In the genomic region with DNA sequence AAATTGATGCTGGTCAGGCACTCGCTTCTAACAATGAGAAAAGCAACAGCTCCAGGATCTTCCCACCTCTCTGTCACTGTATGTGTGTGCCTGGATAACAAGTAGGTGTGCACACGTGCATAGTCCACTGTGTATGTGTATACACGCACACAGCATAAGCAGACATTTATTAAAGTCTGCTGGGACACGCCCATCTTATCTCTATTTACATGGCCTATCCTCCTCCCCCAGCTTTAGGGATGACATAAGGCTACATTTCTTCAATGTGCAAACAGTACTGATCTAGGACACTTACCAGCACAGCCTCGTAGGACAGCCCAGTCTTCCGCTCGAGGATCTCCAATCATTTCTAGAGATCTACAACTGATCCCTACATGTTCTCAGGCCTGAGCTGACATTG, we compare ENCODE assay signal across 26 mouse cellular contexts. TPM values are rescaled to one million over a fixed set of nuclear protein-coding genes. Genes with fewer than 3 reads are reported as not detected.
A peak's percentile ranks its signal among the peaks of the same experiment; 100 is the strongest.
DNase-seq lines count a peak whose midpoint lies in the region; ATAC-seq and TF ChIP-seq lines count a peak whose summit lies in the region.
"Had no signal": no experiment of that assay in that cellular context is flagged by ENCODE, and none has a peak within 500 bp of the region (broad histone marks: within the 10 kb centered on the region; RNA-seq: fewer than 3 reads in every experiment).

No protein-coding gene starts in this region.

- no peak for TF ChIP-seq EP300 in stomach, postnatal 0 days (optimal IDR thresholded peaks at IDR 0.05)

- 54% methylated on average over 7 of the region's 7 CpGs for WGBS in liver, embryonic 11.5 days
- 55% methylated on average over 7 of the region's 7 CpGs for WGBS in intestine, embryonic 16.5 days
- WGBS in liver, embryonic 16.5 days (ENCODE audit: insufficient replicate concordance), result 28% methylated on average over 7 of the region's 7 CpGs
- WGBS in stomach, postnatal 0 days, result 52% methylated on average over 7 of the region's 7 CpGs
- WGBS in kidney, embryonic 14.5 days, result 84% methylated on average over 7 of the region's 7 CpGs

- H3K9me3 ChIP-seq in liver, embryonic 11.5 days (ENCODE audit: control insufficient read depth, low read length), result no peaks in the 10 kb centered on the region
- H3K9me3 ChIP-seq in intestine, embryonic 16.5 days (ENCODE audit: control insufficient read depth, low read length), result no peaks in the 10 kb centered on the region
- H3K9me3 ChIP-seq in liver, embryonic 16.5 days (replicated peaks; ENCODE audit: control insufficient read depth, low read length), result no peaks in the 10 kb centered on the region
- H3K9me3 ChIP-seq in stomach, postnatal 0 days (ENCODE audit: control insufficient read depth, low read length), result no peaks in the 10 kb centered on the region
- no peaks in the 10 kb centered on the region for H3K9me3 ChIP-seq in kidney, embryonic 14.5 days (ENCODE audit: control insufficient read depth, low read length)
- H3K9me3 ChIP-seq: embryonic facial prominence, embryonic 10.5 days; hindbrain, embryonic 12.5 days; limb, embryonic 15.5 days; midbrain, embryonic 12.5 days; neural tube, embryonic 15.5 days; stomach, embryonic 15.5 days had no signal

- peaks cover 9% of the 10 kb centered on the region for H3K4me1 ChIP-seq in liver, embryonic 11.5 days (replicated peaks; ENCODE audit: control insufficient read depth, insufficient read depth, low read length)
- H3K4me1 ChIP-seq in intestine, embryonic 16.5 days (ENCODE audit: control insufficient read depth, insufficient read depth, low read length), result peaks cover 11% of the 10 kb centered on the region; the same call in 1 of the 2 replicates
- peaks cover 7% of the 10 kb centered on the region for H3K4me1 ChIP-seq in liver, embryonic 16.5 days (ENCODE audit: control insufficient read depth, low read depth, low read length)
- H3K4me1 ChIP-seq in stomach, postnatal 0 days (replicated peaks; ENCODE audit: control insufficient read depth, insufficient read depth), result no peaks in the 10 kb centered on the region
- H3K4me1 ChIP-seq in kidney, embryonic 14.5 days (ENCODE audit: control insufficient read depth, insufficient read depth, low read length), result peaks cover 12% of the 10 kb centered on the region; the same call in 1 of the 2 replicates
- H3K4me1 ChIP-seq: hindbrain, embryonic 12.5 days; midbrain, embryonic 12.5 days had no signal

- H3K27me3 ChIP-seq in liver, embryonic 11.5 days (replicated peaks; ENCODE audit: control insufficient read depth, insufficient read depth, low read length), result no peaks in the 10 kb centered on the region
- H3K27me3 ChIP-seq in intestine, embryonic 16.5 days (replicated peaks; ENCODE audit: control insufficient read depth, insufficient read depth, low read length), result no peaks in the 10 kb centered on the region
- H3K27me3 ChIP-seq in liver, embryonic 16.5 days (ENCODE audit: control insufficient read depth, insufficient read depth, low read depth, low read length), result no peaks in the 10 kb centered on the region
- H3K27me3 ChIP-seq in stomach, postnatal 0 days (ENCODE audit: control insufficient read depth, insufficient read depth, low read length), result no peaks in the 10 kb centered on the region
- H3K27me3 ChIP-seq in kidney, embryonic 14.5 days (ENCODE audit: control insufficient read depth, insufficient read depth, low read length), result no peaks in the 10 kb centered on the region
- H3K27me3 ChIP-seq: limb, embryonic 15.5 days; neural tube, embryonic 15.5 days; stomach, embryonic 15.5 days had no signal

- H3K4me2 ChIP-seq in liver, embryonic 11.5 days, result no peak overlapping the region
- no peak overlapping the region for H3K4me2 ChIP-seq in intestine, embryonic 16.5 days (ENCODE audit: low read depth, low read length)
- no peak overlapping the region for H3K4me2 ChIP-seq in liver, embryonic 16.5 days (ENCODE audit: low read depth, low read length)
- H3K4me2 ChIP-seq in stomach, postnatal 0 days (replicated peaks; ENCODE audit: low read depth), result no peak overlapping the region
- no peak overlapping the region for H3K4me2 ChIP-seq in kidney, embryonic 14.5 days (replicated peaks; ENCODE audit: low read depth, low read length)
- H3K4me2 ChIP-seq: hindbrain, embryonic 12.5 days; limb, embryonic 15.5 days; midbrain, embryonic 12.5 days; neural tube, embryonic 15.5 days; stomach, embryonic 15.5 days had no signal

- DNase-seq in liver, embryonic 11.5 days (ENCODE audit: low spot score), result no peak
- DNase-seq in liver, result no peak
- no peak for DNase-seq in stomach, postnatal 0 days (ENCODE audit: low spot score)
- no peak for DNase-seq in layer of hippocampus, postnatal 14 days (ENCODE audit: low spot score in 2 of 2)
- no peak for DNase-seq in urinary bladder, postnatal 36 days (ENCODE audit: low spot score in 2 of 2)
- DNase-seq: adrenal gland, postnatal 25 days; cerebellum, adult 11 months; cerebellum, adult 9-11 months; forebrain, postnatal 0 days; gastrocnemius, postnatal 14 days; heart, adult 2 months; layer of hippocampus, adult 9-11 months; right cerebral cortex, postnatal 25 days; thymus, adult 2 months had no signal

- no peak overlapping the region for H3K27ac ChIP-seq in liver, embryonic 11.5 days (ENCODE audit: low read depth, low read length)
- no peak overlapping the region for H3K27ac ChIP-seq in intestine, embryonic 16.5 days (ENCODE audit: low read length)
- no peak overlapping the region for H3K27ac ChIP-seq in liver, embryonic 16.5 days (ENCODE audit: low read length)
- no peak overlapping the region for H3K27ac ChIP-seq in stomach, postnatal 0 days (replicated peaks)
- H3K27ac ChIP-seq in kidney, embryonic 14.5 days (ENCODE audit: low read depth, low read length), result no peak overlapping the region
- H3K27ac ChIP-seq: embryonic facial prominence, embryonic 10.5 days; heart, adult 2 months; hindbrain, embryonic 12.5 days; left cerebral cortex, adult 2 months; limb, embryonic 15.5 days; midbrain, embryonic 12.5 days; neural tube, embryonic 15.5 days; stomach, embryonic 15.5 days had no signal

- no peak overlapping the region for H3K4me3 ChIP-seq in liver, embryonic 11.5 days (ENCODE audit: low read depth, low read length)
- H3K4me3 ChIP-seq in intestine, embryonic 16.5 days (ENCODE audit: low read length), result no peak overlapping the region
- H3K4me3 ChIP-seq in liver, embryonic 16.5 days (ENCODE audit: low read depth, low read length), result no peak overlapping the region
- H3K4me3 ChIP-seq in stomach, postnatal 0 days (ENCODE audit: low read depth, low read length), result no peak overlapping the region
- H3K4me3 ChIP-seq in kidney, embryonic 14.5 days (ENCODE audit: low read length), result no peak overlapping the region
- H3K4me3 ChIP-seq: embryonic facial prominence, embryonic 10.5 days; heart, adult 2 months; hindbrain, embryonic 12.5 days; left cerebral cortex, adult 2 months; limb, embryonic 15.5 days; midbrain, embryonic 12.5 days; neural tube, embryonic 15.5 days; stomach, embryonic 15.5 days had no signal

- ATAC-seq in liver, embryonic 11.5 days (replicated peaks; ENCODE audit: low FRiP score), result peak; percentile 82
- peak; percentile 67 for ATAC-seq in intestine, embryonic 16.5 days
- peak; percentile 75 for ATAC-seq in liver, embryonic 16.5 days (ENCODE audit: low read depth)
- ATAC-seq in stomach, postnatal 0 days (ENCODE audit: low FRiP score, low TSS enrichment), result peak; percentile 74
- no peak for ATAC-seq in kidney, embryonic 14.5 days (ENCODE audit: low FRiP score, low TSS enrichment)
- ATAC-seq: forebrain, postnatal 0 days had no signal

- H3K9ac ChIP-seq in liver, embryonic 11.5 days (ENCODE audit: low read depth, low read length), result no peak overlapping the region
- H3K9ac ChIP-seq in intestine, embryonic 16.5 days (ENCODE audit: low read depth, low read length), result no peak overlapping the region
- H3K9ac ChIP-seq in liver, embryonic 16.5 days (ENCODE audit: low read depth, low read length), result no peak overlapping the region
- H3K9ac ChIP-seq in stomach, postnatal 0 days (ENCODE audit: low read length), result no peak overlapping the region
- H3K9ac ChIP-seq in kidney, embryonic 14.5 days (ENCODE audit: low read depth, low read length), result no peak overlapping the region
- H3K9ac ChIP-seq: forebrain, postnatal 0 days; hindbrain, embryonic 12.5 days; limb, embryonic 15.5 days; midbrain, embryonic 12.5 days; neural tube, embryonic 15.5 days; stomach, embryonic 15.5 days had no signal

- no peaks in the 10 kb centered on the region for H3K36me3 ChIP-seq in liver, embryonic 11.5 days (ENCODE audit: control insufficient read depth, insufficient read depth, low read length)
- no peaks in the 10 kb centered on the region for H3K36me3 ChIP-seq in intestine, embryonic 16.5 days (ENCODE audit: control insufficient read depth, insufficient read depth, low read length)
- H3K36me3 ChIP-seq in liver, embryonic 16.5 days (ENCODE audit: control insufficient read depth, insufficient read depth), result no peaks in the 10 kb centered on the region
- H3K36me3 ChIP-seq in stomach, postnatal 0 days (ENCODE audit: control insufficient read depth, insufficient read depth, low read length), result no peaks in the 10 kb centered on the region
- no peaks in the 10 kb centered on the region for H3K36me3 ChIP-seq in kidney, embryonic 14.5 days (ENCODE audit: control insufficient read depth, insufficient read depth, low read length)
- H3K36me3 ChIP-seq: embryonic facial prominence, embryonic 10.5 days; hindbrain, embryonic 12.5 days; limb, embryonic 15.5 days; midbrain, embryonic 12.5 days; neural tube, embryonic 15.5 days; stomach, embryonic 15.5 days had no signal

- TF ChIP-seq CTCF in stomach, postnatal 0 days (IDR thresholded peaks at IDR 0.05; ENCODE audit: low read depth), result no peak

RNA-seq across cellular contexts. Expression of a gene that starts 24.1 kb away (rescaled TPM):
- 1.7 and 2.0 TPM in 2 replicates for polyA plus RNA-seq in liver, embryonic 11.5 days (2014; fragmentation: Nextera tagmentation; extraction: Ambion mirVana)
- polyA plus RNA-seq in intestine, embryonic 16.5 days (2015; fragmentation: Nextera tagmentation; extraction: Ambion mirVana), result 54.1 and 54.9 TPM in 2 replicates
- 19.0 and 22.8 TPM in 2 replicates for polyA plus RNA-seq in liver, embryonic 16.5 days (2015; fragmentation: Nextera tagmentation; extraction: Ambion mirVana)
- polyA plus RNA-seq in stomach, postnatal 0 days (2015; fragmentation: Nextera tagmentation; extraction: Ambion mirVana), result 42.7 and 44.8 TPM in 2 replicates
- not detected for total RNA-seq in layer of hippocampus, postnatal 14 days (2021)
- polyA plus RNA-seq in kidney, embryonic 14.5 days (2014; fragmentation: Nextera tagmentation; extraction: Ambion mirVana), result 5.6 and 9.0 TPM in 2 replicates
- total RNA-seq: heart, adult 2 months; heart, postnatal 25 days; left cerebral cortex, adult 2 months; left cerebral cortex, postnatal 36 days had no signal
